Mouse (Mus musculus) mammary gland, adult 2 months (tissue): ENCODE measurements around the gene Gm11733. TPM values are rescaled to one million over a fixed set of nuclear protein-coding genes. Genes with fewer than 3 reads are reported as not detected.

Experiments
- polyA plus RNA-seq: library from polyadenylated mRNA; depleted of rRNA; stranded (reverse); fragments of >200 nt; gene quantifications from 2 replicates; pipeline ENCODE4 v1.2.3, GENCODE M21; 2012; ENCODE audit warnings: low replicate concordance; rRNA removed

The Gm11733 gene
- polyA plus RNA-seq: 0.05 TPM in 1 of 2 replicates, not detected in the other

GRCm38 (mm10) chr11:117484198-117484597 is at the start of gene Gm11733:
TSS of gene Gm11733 (plus strand) at chr11:117484368.

Other genes with a start within 250 kb of the Gm11733 start
- gene Tnrc6c, start 169.9 kb downstream of the Gm11733 start, polyA plus RNA-seq: 27.9 and 32.2 TPM in 2 replicates